Mouse (Mus musculus) inflammation-experienced regulatory T-cells (primary cell): ENCODE data around the gene Olfr1028. TPM values are rescaled to one million over a fixed set of nuclear protein-coding genes. Genes with fewer than 3 reads are reported as not detected.

ENCODE experiments used
- polyA plus RNA-seq, 2 experiments: library from polyadenylated mRNA; unstranded; fragments of 100-300 nt; shearing (Covaris generic); gene quantifications; one replicate each; pipeline ENCODE4 v1.2.1; 2017

Olfr1028 gene
- under 1 TPM in 1 of 2 experiments, not detected in 1; 0.66 TPM for polyA plus RNA-seq

DNA sequence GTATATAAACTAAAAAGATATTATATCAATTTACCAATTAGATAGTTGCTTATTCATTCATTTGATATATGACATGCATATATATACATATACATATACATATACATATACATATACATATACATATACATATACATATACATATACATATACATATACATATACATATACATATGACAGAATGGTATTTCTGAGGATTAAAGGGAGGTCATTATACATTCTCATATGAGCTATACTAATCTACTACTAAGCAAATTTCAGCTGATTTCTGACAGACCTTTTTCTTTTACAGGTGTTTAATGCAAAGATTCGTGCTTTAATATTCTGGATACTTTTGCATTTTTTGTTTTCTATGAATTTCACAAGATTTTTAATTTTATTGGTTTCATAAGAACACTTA, at the start of gene Olfr1028:
Gene Olfr1028 (plus strand): TSS at position 301 of the 400 bp plus-strand sequence.

DNA sequence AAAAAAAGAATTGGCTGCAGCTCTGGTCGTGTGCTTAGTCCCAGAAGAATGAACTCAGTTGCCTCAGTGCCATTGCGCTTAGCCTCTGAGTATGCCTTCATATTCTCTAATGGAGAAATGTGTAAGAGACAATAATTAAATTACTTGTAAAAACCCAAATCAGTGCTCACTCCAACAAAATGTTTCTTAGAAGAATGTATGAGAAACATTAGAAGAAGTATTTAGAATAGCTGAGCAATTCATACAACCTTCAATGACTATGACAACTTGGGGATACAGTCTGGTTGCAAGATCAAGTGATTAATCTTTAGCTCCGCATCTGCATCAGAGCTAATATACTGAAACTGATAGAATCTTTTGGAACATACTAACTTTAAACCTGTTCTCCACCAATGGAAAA, 45.3 kb upstream of the Olfr1028 start, which contains the start of gene Olfr1024:
Gene Olfr1024 (minus strand): TSS at position 101 of the 400 bp plus-strand sequence.

DNA sequence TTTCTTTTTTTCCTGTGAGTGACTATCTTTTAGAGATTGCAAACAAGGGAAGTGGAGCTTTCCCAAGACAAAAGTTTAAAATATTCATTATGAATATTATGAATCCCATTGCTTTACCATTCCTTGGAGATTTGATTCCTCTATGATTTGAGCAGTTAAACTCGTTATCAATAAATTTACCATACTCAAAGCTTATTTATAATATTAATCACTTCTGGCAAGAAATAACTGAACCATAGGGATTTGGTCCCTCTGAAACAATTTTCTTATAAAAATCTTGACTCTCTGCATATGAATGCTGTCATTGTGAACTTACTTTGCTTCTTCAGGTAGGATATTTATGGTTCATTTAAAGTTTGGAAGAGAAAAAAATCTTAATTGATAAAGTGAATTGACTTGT, 35.3 kb upstream of the Olfr1028 start, which contains the start of gene Olfr1025-ps1:
Gene Olfr1025-ps1 (plus strand): TSS at position 301 of the 400 bp plus-strand sequence.

DNA sequence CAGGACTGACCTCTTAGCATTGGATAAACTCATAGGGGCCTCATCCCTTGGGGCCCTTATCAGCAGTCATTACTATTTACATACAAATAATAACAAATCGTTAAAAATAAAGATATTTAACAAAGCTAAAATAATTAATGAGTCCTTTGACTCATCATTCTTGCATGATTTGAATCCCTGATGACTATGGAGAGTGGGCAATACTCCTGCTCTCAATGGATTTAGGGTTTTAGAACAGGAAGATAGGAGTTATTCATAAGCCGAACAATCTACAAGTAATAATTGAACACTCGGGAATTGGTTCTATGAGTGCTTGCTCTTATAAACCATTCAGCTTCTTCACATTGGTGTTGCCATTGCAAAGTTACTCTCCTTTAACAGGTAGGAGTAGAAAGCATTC, 29.0 kb upstream of the Olfr1028 start, which contains the start of gene Olfr1026:
Gene Olfr1026 (plus strand): TSS at position 301 of the 400 bp plus-strand sequence.

DNA sequence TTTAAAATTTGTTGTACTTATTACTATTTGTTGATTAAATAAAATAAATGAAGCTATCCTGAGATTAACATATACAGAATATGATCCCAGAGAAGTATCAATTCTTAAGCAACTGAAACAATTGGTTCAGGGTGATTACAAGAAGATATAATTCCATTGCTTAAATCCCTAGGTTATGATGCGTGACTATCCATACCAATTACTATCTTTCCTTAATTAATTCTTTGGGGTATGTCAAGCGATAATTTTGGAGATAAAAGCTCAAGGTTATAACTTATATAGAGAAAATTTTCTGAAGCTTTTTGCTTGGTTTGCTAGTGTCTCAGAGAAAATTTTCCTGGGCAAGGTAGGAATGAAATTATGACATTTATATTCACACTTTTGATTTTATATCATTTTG, 23.4 kb downstream of the Olfr1028 start, which contains the start of gene Olfr1029:
Gene Olfr1029 (plus strand): TSS at position 301 of the 400 bp plus-strand sequence.

DNA sequence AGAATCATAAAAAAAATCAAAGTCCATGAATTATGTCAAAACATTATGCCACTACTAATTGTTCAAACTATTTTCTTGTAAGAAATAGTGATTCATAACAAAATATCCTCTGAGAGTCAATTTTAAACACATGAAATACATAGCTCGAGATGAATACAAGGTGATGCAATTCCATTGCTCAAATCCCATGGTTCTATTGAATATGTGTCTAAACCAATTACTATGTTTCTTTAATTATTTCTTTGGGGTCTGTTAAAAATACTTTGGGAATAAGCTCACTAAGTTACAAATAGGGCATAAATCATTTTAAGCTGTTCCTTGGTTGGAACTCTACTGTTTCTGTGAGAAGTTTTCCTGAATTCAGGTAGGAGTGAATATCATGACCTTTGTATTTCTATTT, 28.7 kb downstream of the Olfr1028 start, which contains the start of gene Olfr1030:
Gene Olfr1030 (plus strand): TSS at position 301 of the 400 bp plus-strand sequence.

DNA sequence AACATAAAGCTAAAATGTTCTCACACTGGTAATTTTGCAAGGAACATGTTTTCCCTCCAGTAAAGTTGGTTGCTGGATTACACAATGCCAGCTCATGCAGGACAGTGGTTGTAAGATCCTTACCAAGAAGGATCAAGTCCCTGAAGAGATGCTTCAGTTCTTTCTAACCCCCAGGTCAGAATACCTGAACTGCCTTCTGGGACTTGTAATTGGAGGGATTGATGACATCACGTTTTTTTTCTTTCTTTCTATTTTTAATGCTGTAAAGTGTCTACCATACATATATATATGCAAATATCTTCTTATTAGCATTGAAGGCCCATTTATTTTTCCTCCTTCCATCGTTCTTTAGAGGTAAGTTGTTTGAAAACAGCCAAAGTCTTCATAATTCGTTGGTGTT, 39.8 kb downstream of the Olfr1028 start, which contains the start of gene Olfr1031:
Gene Olfr1031 (plus strand): TSS at position 301 of the 400 bp plus-strand sequence.

Other genes with a start within 250 kb of the Olfr1028 start
- not detected for gene Olfr1009, start 235.0 kb upstream of the Olfr1028 start, polyA plus RNA-seq
- under 1 TPM in 1 of 2 experiments, not detected in 1; 0.05 TPM for gene Olfr1012, start 187.7 kb upstream of the Olfr1028 start, polyA plus RNA-seq
- not detected for gene Olfr1013, start 183.3 kb upstream of the Olfr1028 start, polyA plus RNA-seq
- gene Olfr1014, start 177.7 kb upstream of the Olfr1028 start, polyA plus RNA-seq = under 1 TPM in 1 of 2 experiments, not detected in 1; 0.17 TPM
- gene Olfr1015, start 168.4 kb upstream of the Olfr1028 start, polyA plus RNA-seq = not detected
- gene Olfr1016, start 147.9 kb upstream of the Olfr1028 start, polyA plus RNA-seq = under 1 TPM in 1 of 2 experiments, not detected in 1; 0.40 TPM
- gene Olfr1018, start 132.0 kb upstream of the Olfr1028 start, polyA plus RNA-seq = under 1 TPM in 1 of 2 experiments, not detected in 1; 0.66 TPM
- not detected for gene Olfr1019, start 105.0 kb upstream of the Olfr1028 start, polyA plus RNA-seq
- 1 to 10 TPM in 1 of 2 experiments, under 1 TPM in 1; 0.10 to 1.7 TPM for gene Olfr1020, start 103.4 kb upstream of the Olfr1028 start, polyA plus RNA-seq
- not detected for gene Olfr1022, start 81.8 kb upstream of the Olfr1028 start, polyA plus RNA-seq
- not detected for gene Olfr1023, start 64.8 kb upstream of the Olfr1028 start, polyA plus RNA-seq
- gene Olfr1024, start 45.4 kb upstream of the Olfr1028 start, polyA plus RNA-seq = not detected
- not detected for gene Olfr1025-ps1, start 35.2 kb upstream of the Olfr1028 start, polyA plus RNA-seq
- gene Olfr1026, start 28.9 kb upstream of the Olfr1028 start, polyA plus RNA-seq = 1 to 10 TPM in 1 of 2 experiments, not detected in 1; 1.2 TPM
- under 1 TPM; 0.07 to 0.39 TPM for gene Olfr1029, start 23.5 kb downstream of the Olfr1028 start, polyA plus RNA-seq
- under 1 TPM; 0.37 to 0.62 TPM for gene Olfr1030, start 28.8 kb downstream of the Olfr1028 start, polyA plus RNA-seq
- gene Olfr1031, start 39.9 kb downstream of the Olfr1028 start, polyA plus RNA-seq = not detected
- not detected for gene Olfr1032, start 55.1 kb downstream of the Olfr1028 start, polyA plus RNA-seq
- 1 to 10 TPM; 1.7 to 5.1 TPM for gene Olfr1033, start 70.2 kb downstream of the Olfr1028 start, polyA plus RNA-seq
- not detected for gene Olfr1034, start 95.4 kb downstream of the Olfr1028 start, polyA plus RNA-seq
- gene Olfr1036, start 123.6 kb downstream of the Olfr1028 start, polyA plus RNA-seq = under 1 TPM in 1 of 2 experiments, not detected in 1; 0.14 TPM
- gene Olfr1037, start 136.9 kb downstream of the Olfr1028 start, polyA plus RNA-seq = not detected
- not detected for gene Olfr1039, start 185.5 kb downstream of the Olfr1028 start, polyA plus RNA-seq
- not detected for gene Olfr1040, start 196.3 kb downstream of the Olfr1028 start, polyA plus RNA-seq
- under 1 TPM; 0.12 to 0.98 TPM for gene Olfr1042, start 211.4 kb downstream of the Olfr1028 start, polyA plus RNA-seq
- 1 to 10 TPM in 1 of 2 experiments, under 1 TPM in 1; 0.12 to 3.0 TPM for gene Olfr1043, start 217.1 kb downstream of the Olfr1028 start, polyA plus RNA-seq
- gene Olfr1044, start 227.4 kb downstream of the Olfr1028 start, polyA plus RNA-seq = under 1 TPM in 1 of 2 experiments, not detected in 1; 0.99 TPM
- gene Olfr52, start 235.2 kb downstream of the Olfr1028 start, polyA plus RNA-seq = under 1 TPM; 0.07 to 0.10 TPM